Comparison of ENCODE assay signal across 8 mouse cellular contexts in genomic region chr11:117598170-117598583, GRCm38 (mm10). TPM values are rescaled to one million over a fixed set of nuclear protein-coding genes. Genes with fewer than 3 reads are reported as not detected.
DNase-seq lines count a peak whose midpoint lies in the region; ATAC-seq lines count a peak whose summit lies in the region.

No protein-coding gene starts in this region.

- H3K9ac ChIP-seq in forebrain, embryonic 12.5 days = peak overlapping the region; percentile 25

- WGBS in forebrain, embryonic 12.5 days = 3% methylated on average over 6 of the region's 6 CpGs

- H3K9me3 ChIP-seq in forebrain, embryonic 12.5 days = no peaks in the 10 kb centered on the region

- DNase-seq in kidney, adult 11 months = peak; percentile 44
- no peak for DNase-seq in kidney, adult 8-10 months
- peak; percentile 88 for DNase-seq in brain, adult 2 months (ENCODE audit: low read depth, low spot score)
- DNase-seq in mesoderm, embryonic 11.5 days (ENCODE audit: low read depth, low spot score) = peak; percentile 75
- no peak for DNase-seq in testis, postnatal 14 days (ENCODE audit: low spot score)
- DNase-seq in ovary, postnatal 36 days (ENCODE audit: low spot score) = no peak

- H3K4me2 ChIP-seq in forebrain, embryonic 12.5 days = peak overlapping the region; percentile 32

- H3K36me3 ChIP-seq in forebrain, embryonic 12.5 days (replicated peaks) = no peaks in the 10 kb centered on the region

- H3K27ac ChIP-seq in forebrain, embryonic 12.5 days = peak overlapping the region; percentile 63

- H3K4me1 ChIP-seq in forebrain, embryonic 12.5 days = peaks cover 46% of the 10 kb centered on the region

- no peak overlapping the region for H3K4me3 ChIP-seq in forebrain, embryonic 12.5 days (replicated peaks)

- peaks cover 61% of the 10 kb centered on the region for H3K27me3 ChIP-seq in forebrain, embryonic 12.5 days

- ATAC-seq in forebrain, embryonic 12.5 days (ENCODE audit: low FRiP score) = peak; percentile 89
- no peak for ATAC-seq in megakaryocyte, adult 5-6 weeks (ENCODE audit: poor library complexity, severe bottlenecking)

RNA-seq across cellular contexts. Expression of gene Tnrc6c, which starts 55.9 kb away (rescaled TPM):
- 23.7 and 25.0 TPM in 2 replicates for polyA plus RNA-seq in forebrain, embryonic 12.5 days (2016; fragmentation: Nextera tagmentation; extraction: Ambion mirVana)
- 16.3 and 19.1 TPM in 2 replicates for total RNA-seq in megakaryocyte, adult 5-6 weeks (2015)
- total RNA-seq in megakaryocyte, adult 5-6 weeks (2017) = 17.9 and 20.4 TPM in 2 replicates

Comparison
In these comparisons a context has a peak if more than half of its experiments do, and no peak if none do; other contexts are left out.
1. DNase-seq: peak in kidney, adult 11 months (single experiment), brain, adult 2 months (single experiment) and mesoderm, embryonic 11.5 days (single experiment); none in kidney, adult 8-10 months (0 of 2), testis, postnatal 14 days (single experiment) and ovary, postnatal 36 days (single experiment).